Mouse (Mus musculus) hindbrain, embryonic 10.5 days (tissue): ENCODE results near the gene Prkch. TPM values are rescaled to one million over a fixed set of nuclear protein-coding genes. Genes with fewer than 3 reads are reported as not detected.

Experiments used
- DNase-seq: peaks from one replicate; pipeline ENCODE4 v3.0.0-alpha.2; 2017; ENCODE audit warnings: low spot score
- H3K27ac ChIP-seq: fragments of 300-500 bp; sonication (generic); 2 replicates; pipeline ENCODE4 v1.5.1; 2016; ENCODE audit warnings: mild to moderate bottlenecking, moderate library complexity
- H3K27me3 ChIP-seq: fragments of 300-500 bp; sonication (generic); 2 replicates; pipeline ENCODE4 v1.6.1; 2016; ENCODE audit warnings: mild to moderate bottlenecking; ENCODE audit not compliant: poor library complexity, insufficient read depth, severe bottlenecking
- H3K36me3 ChIP-seq: fragments of 300-500 bp; sonication (generic); 2 replicates; pipeline ENCODE4 v1.6.1; 2016; ENCODE audit warnings: mild to moderate bottlenecking, moderate library complexity
- H3K4me1 ChIP-seq: fragments of 300-500 bp; sonication (generic); replicated peaks from 2 replicates; pipeline ENCODE4 v1.6.1; 2016; ENCODE audit warnings: mild to moderate bottlenecking
- H3K4me3 ChIP-seq: fragments of 300-500 bp; sonication (generic); 2 replicates; pipeline ENCODE4 v1.5.1; 2016; ENCODE audit warnings: mild to moderate bottlenecking, moderate library complexity
- H3K9me3 ChIP-seq: fragments of 300-500 bp; sonication (generic); 2 replicates; pipeline ENCODE4 v1.6.1; 2016; ENCODE audit warnings: mild to moderate bottlenecking, moderate library complexity
- WGBS: fragments of 180-500 bp; shearing (Covaris S2); methylation state at CpG from one replicate; pipeline ENCODE4 v1.1.7; 2016; 5-methylcytosine and 5-hydroxymethylcytosine counted together
- polyA plus RNA-seq: library from polyadenylated mRNA; unstranded; fragments of >200 nt; fragmentation: Nextera tagmentation; extraction: Ambion mirVana; gene quantifications from 2 replicates; pipeline ENCODE4 v1.2.1, GENCODE M21; 2016

Gene Prkch
- polyA plus RNA-seq, 1 experiment from 2014 or later: 7.9 TPM

DNA sequence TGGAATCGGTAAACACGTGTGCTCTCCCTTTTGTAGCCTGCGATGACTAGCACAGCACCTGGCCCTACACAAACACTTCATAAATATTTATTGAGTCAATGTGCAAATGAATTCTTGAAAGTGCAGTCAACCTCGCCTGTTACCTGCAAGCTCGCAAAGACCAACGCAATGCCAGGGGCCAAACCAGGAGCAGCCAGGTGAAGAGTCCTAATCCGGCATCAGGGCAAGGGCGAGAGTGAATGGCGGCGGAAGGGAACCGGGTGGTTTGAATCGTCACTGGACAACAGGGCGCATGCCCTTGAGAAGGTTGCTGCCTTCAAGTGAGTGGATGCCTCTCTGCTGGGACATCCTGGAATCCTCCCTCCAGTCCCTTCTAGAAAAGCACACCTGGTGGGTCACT, 208.6 kb downstream of the Prkch start:
- no peak overlapping the region for H3K27ac ChIP-seq
- H3K9me3 ChIP-seq: no peaks in the 10 kb centered on the region
- H3K4me1 ChIP-seq: peaks cover 19% of the 10 kb centered on the region
- no peaks in the 10 kb centered on the region for H3K36me3 ChIP-seq
- H3K27me3 ChIP-seq: peaks cover 25% of the 10 kb centered on the region; the same call in 1 of the 2 replicates
- 43% methylated on average over 13 of the region's 13 CpGs for WGBS
- no peak overlapping the region for H3K4me3 ChIP-seq
- no peak for DNase-seq

DNA sequence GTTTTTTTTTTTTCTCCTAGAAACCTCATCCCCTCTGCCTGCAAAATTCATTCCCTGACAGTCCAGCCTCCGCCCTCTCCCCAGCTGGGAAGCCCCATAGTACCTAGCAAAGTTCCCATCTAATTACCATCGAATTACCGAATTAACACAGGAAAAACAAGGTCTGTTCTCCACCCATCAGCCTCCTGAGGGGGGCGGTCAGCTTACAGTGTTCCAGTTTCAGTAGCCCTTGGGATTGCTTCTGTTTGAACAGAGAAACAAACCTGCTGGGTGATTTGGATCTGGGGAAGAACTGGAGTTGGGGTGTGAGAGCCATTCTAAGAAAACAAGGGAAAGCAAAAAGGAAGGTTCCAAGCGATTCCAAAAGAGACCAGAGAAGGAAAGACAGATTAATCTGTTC, 209.1 kb downstream of the Prkch start:
- DNase-seq: no peak

DNA sequence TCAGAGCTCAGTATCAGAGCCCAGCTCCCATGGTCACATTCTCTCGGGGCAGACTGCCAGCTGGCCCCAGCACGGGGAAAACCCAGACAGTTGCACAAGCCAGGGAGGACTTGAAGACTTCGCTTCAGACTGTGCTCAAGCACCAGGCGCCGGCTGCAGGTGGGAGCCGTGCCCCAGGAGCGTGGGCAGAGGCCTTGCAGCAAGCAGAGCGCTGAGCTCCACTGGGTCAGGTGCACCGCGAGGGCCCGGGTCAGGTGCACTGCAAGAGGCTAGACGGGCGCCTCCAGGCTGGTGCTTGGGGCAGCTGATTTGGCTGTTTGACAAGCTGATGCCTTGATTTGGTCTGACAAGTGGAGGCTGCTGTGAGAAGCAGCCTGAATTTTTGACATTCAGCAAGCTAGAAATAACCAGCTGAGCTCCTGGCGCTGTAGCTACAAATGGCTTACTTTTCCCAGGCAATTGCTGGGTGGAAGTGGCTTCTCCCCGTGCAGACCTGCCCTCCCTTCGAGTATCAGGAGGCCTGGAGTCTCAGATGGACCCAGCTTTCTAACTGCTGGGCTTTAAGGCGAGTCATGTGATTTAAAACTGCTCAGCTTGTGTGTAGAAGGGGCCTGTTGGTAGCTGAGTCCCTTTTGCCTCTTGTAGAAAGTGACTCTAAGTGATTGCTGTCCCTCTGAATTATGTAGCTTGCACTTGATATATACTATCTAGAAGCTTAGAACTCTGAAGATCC, 209.7 kb downstream of the Prkch start:
- 33% methylated on average over 17 of the region's 17 CpGs for WGBS
- peak overlapping the region; percentile 45; the same call in 1 of the 2 replicates for H3K27ac ChIP-seq

More for the DNA sequence above, 209.1 kb downstream of the Prkch start:
- Histone ChIP-seq H3K27me3 (peaks cover 25% of the 10 kb centered on the region; the same call in 1 of the 2 replicates), H3K4me1 (peaks cover 19% of the 10 kb centered on the region), H3K4me3 (no peak overlapping the region), H3K9me3 (no peaks in the 10 kb centered on the region), H3K27ac (no peak overlapping the region; the same call in 1 of the 2 replicates), H3K36me3 (no peaks in the 10 kb centered on the region)
- WGBS: 17% methylated on average over 5 of the region's 5 CpGs

DNA sequence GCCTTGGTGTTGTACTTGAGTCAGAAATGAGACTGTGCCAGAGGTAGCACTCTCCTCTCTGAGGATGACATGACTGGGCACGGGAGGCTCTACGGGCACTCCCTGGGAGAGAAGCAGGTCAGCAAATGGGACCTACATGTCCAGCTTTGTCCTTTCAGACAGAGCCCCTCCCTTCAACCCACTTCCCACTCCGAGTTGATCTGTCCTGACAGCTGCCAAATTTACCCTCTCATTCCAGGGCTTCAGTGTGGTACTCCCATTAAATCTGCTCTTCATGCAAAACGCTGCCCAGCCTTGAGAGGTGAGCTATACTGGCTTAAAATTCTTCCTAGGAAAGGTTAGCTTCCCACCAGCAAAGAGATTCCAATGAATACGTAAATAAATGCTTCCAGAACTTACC, 215.1 kb downstream of the Prkch start:
- 83% methylated on average over 5 of the region's 5 CpGs for WGBS
- Histone ChIP-seq H3K27ac (no peak overlapping the region), H3K36me3 (no peaks in the 10 kb centered on the region), H3K27me3 (peaks cover 18% of the 10 kb centered on the region; the same call in 1 of the 2 replicates), H3K4me3 (no peak overlapping the region), H3K9me3 (no peaks in the 10 kb centered on the region), H3K4me1 (no peaks in the 10 kb centered on the region)
- DNase-seq: no peak

More for the DNA sequence above, 209.7 kb downstream of the Prkch start:
- Histone ChIP-seq H3K4me3 (no peak overlapping the region), H3K4me1 (peaks cover 19% of the 10 kb centered on the region), H3K9me3 (no peaks in the 10 kb centered on the region), H3K36me3 (no peaks in the 10 kb centered on the region), H3K27me3 (peaks cover 25% of the 10 kb centered on the region; the same call in 1 of the 2 replicates)
- peak; percentile 12 for DNase-seq

DNA sequence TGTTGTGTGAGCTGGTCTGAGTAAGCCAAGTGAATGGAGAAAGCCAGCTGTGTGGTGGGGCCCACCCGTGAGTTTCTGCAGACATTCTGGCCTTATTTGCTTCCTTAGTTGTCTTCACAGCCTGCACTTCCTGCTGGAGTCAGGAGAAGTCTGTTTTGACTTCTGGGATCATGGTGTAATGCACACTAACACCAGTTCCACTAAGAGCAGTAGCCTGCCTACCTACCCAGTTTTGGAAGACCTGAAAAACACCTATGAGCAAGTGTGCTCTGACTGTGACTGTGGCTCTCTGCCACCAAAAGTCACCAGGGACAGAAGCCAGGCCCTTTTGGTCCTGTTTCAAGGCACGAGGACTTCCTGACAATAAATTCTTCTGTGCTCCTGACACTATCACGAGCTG, 216.3 kb downstream of the Prkch start:
- Histone ChIP-seq H3K27me3 (peaks cover 9% of the 10 kb centered on the region; the same call in 1 of the 2 replicates), H3K27ac (no peak overlapping the region), H3K36me3 (no peaks in the 10 kb centered on the region), H3K4me1 (no peaks in the 10 kb centered on the region), H3K9me3 (no peaks in the 10 kb centered on the region), H3K4me3 (no peak overlapping the region)
- DNase-seq: no peak
- WGBS: 76% methylated on average over 3 of the region's 3 CpGs

DNA sequence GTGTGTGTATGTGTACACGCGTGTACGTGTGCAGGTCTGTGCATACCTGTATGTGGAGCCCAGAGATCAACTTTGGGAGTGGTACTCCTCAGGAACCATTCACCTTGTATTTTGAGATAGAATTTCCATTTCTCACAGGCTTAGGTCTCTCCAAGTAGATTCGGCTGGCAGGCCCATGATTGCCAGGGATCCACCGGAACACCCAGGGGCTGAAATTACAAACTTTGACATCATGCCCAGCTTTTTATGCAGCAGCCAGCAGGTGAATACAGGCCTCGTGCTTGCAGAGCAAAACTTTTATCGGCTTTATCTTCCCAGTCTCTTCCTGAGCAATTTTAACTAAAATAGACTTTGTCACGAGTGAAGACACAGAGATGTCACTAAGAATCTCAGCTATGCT, 217.2 kb downstream of the Prkch start:
- WGBS: 92% methylated on average over 8 of the region's 8 CpGs
- Histone ChIP-seq H3K4me3 (no peak overlapping the region), H3K27ac (no peak overlapping the region), H3K36me3 (no peaks in the 10 kb centered on the region), H3K9me3 (no peaks in the 10 kb centered on the region), H3K27me3 (0 out of 2 replicates have a peak, but pooled peaks cover 5% of the 10 kb centered on the region), H3K4me1 (no peaks in the 10 kb centered on the region)
- DNase-seq: no peak

DNA sequence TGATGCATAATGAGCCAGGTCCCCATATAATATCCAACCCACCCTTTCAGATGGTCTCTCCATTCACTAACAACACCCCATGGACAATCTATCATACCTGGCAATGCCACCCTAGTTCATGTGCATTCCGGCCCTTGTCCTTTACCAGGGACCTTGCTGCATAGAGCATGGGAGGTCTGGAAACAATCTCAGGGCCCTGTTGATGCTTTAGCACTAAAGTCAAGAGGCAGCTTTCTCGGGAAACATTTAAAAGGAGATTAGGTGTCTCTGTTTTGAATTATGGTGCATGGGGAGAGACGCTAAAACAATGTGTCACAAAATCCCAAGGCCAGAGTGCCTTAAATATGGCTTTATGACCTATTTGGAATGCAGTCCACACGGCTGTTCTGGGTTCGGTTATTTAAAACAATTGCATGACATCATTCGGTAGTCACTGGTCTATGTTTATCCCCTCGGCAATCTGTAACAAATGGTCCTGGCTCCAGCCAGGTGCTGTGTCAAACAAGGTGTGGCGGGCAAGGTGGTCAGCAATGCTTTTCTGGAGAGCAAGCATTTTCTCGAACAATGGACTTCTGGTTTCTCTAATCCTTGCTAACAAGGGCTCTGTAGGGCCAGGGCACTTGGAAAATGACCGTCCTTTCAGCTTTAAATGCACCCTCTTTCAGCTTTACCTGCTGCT, 217.9 kb downstream of the Prkch start:
- no peak for DNase-seq
- no peaks in the 10 kb centered on the region for H3K4me1 ChIP-seq
- 0 out of 2 replicates have a peak, but pooled peaks cover 3% of the 10 kb centered on the region for H3K27me3 ChIP-seq
- H3K36me3 ChIP-seq: no peaks in the 10 kb centered on the region
- no peaks in the 10 kb centered on the region for H3K9me3 ChIP-seq
- 73% methylated on average over 10 of the region's 10 CpGs for WGBS
- no peak overlapping the region for H3K27ac ChIP-seq
- no peak overlapping the region for H3K4me3 ChIP-seq

DNA sequence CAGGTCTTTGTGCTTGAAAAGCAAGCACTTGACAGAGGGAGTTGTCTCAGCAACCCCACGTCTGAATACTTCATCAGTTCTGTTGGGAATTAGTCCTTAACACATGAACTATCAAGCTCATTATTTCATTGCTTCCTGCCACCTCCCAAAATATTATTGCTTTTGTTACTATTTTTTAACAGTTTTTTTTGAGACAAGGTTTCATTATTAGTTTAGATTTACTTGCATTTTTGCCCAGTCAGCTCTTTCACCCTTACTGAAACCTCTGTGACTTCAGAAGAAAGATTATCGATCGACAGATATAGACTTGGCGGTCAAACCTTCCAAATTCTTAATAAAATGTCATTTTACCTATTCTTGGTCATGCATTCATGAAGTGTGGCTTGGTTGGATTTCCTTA, 219.3 kb downstream of the Prkch start:
- Histone ChIP-seq H3K36me3 (no peaks in the 10 kb centered on the region), H3K27me3 (no peaks in the 10 kb centered on the region), H3K4me3 (no peak overlapping the region), H3K9me3 (no peaks in the 10 kb centered on the region), H3K27ac (no peak overlapping the region), H3K4me1 (no peaks in the 10 kb centered on the region)
- 91% methylated on average over 4 of the region's 4 CpGs for WGBS
- DNase-seq: no peak

DNA sequence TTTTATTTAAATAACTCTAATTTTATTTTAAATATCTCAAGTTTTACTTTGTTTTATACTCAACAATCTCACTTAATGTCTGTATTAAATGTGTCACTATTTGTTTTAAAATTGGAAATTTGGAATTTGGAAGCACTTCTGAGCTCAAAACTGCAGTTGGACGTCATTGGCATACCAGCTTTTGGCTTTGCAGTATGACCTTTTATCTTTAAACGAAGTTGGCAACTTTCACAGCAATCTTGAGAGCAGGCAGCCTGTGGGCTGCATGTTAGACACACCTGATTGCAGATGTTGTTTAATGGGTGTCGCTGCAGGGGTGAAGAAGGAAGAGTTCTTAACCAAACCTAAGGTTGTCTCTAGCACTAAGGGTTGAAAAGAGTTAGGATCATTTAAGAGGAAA, 220.9 kb downstream of the Prkch start:
- H3K27ac ChIP-seq: no peak overlapping the region
- H3K4me3 ChIP-seq: no peak overlapping the region
- WGBS: 76% methylated on average over 3 of the region's 3 CpGs
- H3K36me3 ChIP-seq: no peaks in the 10 kb centered on the region
- no peaks in the 10 kb centered on the region for H3K9me3 ChIP-seq
- DNase-seq: no peak
- H3K27me3 ChIP-seq: no peaks in the 10 kb centered on the region
- H3K4me1 ChIP-seq: peaks cover 6% of the 10 kb centered on the region; the same call in 1 of the 2 replicates

DNA sequence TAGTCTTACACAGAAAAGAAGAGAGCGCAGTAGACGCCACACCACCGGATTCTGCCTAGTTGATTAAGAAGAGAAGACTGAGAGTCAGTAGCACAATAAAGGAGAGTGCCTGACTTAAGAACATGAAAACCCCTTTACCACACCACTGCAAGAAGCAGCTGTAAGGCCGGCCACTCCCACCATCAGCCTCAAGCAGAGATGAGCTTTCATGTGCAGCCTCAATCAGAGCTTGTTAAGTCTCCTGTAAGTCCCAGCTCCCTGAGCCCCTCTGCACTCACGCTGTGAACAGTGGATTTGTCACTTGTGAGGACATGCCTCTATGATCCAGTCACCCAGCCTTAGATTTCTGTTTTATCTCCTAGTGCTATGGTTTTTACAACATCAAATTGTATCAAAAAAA, 221.4 kb downstream of the Prkch start:
- no peak overlapping the region for H3K27ac ChIP-seq
- H3K27me3 ChIP-seq: no peaks in the 10 kb centered on the region
- 43% methylated on average over 5 of the region's 5 CpGs for WGBS
- DNase-seq: no peak
- no peaks in the 10 kb centered on the region for H3K36me3 ChIP-seq
- no peaks in the 10 kb centered on the region for H3K9me3 ChIP-seq
- no peak overlapping the region for H3K4me3 ChIP-seq
- H3K4me1 ChIP-seq: peaks cover 7% of the 10 kb centered on the region; the same call in 1 of the 2 replicates

DNA sequence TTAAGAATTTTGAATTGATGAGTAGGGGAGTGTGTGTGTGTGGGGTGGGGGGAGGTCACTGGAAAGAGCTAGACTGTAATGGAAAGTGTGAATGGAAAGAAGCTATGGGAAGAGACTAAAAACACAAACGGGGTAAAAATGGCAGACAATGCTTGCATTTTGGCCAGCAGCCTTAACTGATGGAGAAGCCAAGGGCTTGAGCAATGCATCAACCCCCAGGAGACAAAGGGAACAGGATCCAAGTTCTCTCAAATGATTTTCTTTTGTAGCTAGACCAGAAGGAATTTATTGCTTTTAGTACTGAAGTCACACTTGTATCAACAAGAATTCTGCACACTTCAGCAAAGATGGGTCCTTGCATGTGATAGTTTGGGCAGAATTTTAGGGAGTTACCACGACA, 222.6 kb downstream of the Prkch start:
- Histone ChIP-seq H3K36me3 (no peaks in the 10 kb centered on the region), H3K27me3 (no peaks in the 10 kb centered on the region), H3K4me1 (peaks cover 7% of the 10 kb centered on the region; the same call in 1 of the 2 replicates), H3K9me3 (no peaks in the 10 kb centered on the region), H3K27ac (no peak overlapping the region), H3K4me3 (no peak overlapping the region)
- DNase-seq: no peak
- 90% methylated on average over 2 of the region's 2 CpGs for WGBS

DNA sequence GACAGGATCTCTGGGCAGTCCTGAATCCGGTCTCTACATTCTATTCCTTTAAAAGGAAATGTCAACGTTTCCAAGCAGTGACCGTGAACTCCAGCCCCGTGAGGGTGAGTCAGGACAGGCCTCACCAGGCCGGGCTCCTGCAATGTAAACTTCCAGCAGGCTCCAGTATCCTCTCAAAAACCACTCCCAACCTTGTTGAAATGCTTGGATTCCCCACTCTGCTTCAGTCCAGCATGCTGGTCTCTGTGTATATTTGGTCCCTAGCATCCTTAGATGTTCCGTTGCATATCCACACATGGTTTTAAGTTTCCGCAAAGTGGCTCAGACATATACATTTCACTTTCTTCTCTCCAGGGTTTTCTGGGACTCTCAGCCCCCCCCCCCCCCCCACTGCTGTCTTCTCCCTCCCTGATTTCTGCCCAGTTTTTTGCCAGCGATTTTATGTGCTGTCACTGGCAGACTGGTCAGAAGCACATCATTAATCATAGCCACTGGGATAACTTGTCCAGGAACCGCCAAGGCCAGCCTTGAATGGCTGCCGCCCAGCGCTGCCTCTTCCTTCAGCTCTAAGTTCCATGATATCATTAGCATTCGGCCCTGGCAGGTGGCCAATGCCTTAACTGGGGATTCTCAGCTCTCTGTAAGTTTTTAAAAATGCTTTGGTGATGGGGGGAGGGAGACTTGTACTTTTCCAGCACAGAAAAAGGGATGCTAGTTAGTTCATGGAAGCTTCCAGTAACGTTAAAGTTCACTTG, 225.6 kb downstream of the Prkch start:
- 67% methylated on average over 13 of the region's 13 CpGs for WGBS
- Histone ChIP-seq H3K4me1 (peaks cover 7% of the 10 kb centered on the region; the same call in 1 of the 2 replicates), H3K27ac (no peak overlapping the region), H3K27me3 (no peaks in the 10 kb centered on the region), H3K36me3 (no peaks in the 10 kb centered on the region), H3K9me3 (no peaks in the 10 kb centered on the region), H3K4me3 (no peak overlapping the region)
- no peak for DNase-seq
